Mouse (Mus musculus): ENCODE measurements around the gene Pde4b.

Pde4b gene

GRCm38 (mm10) chr4:102177258-102177657, 89.9 kb downstream of the Pde4b start:
- in situ Hi-C loops (cut with MboI), result no loop called here

- in situ Hi-C loops (cut with MboI), result no loop called here
Observed at GRCm38 (mm10) chr4:102186888-102187287, 99.5 kb downstream of the Pde4b start.

GRCm38 (mm10) chr4:102197707-102198106, 110.4 kb downstream of the Pde4b start:
- in situ Hi-C loops (cut with MboI), result no loop called here

- in situ Hi-C loops (cut with MboI), result no loop called here
Observed at GRCm38 (mm10) chr4:102209773-102210172, 122.4 kb downstream of the Pde4b start.

- in situ Hi-C loops (cut with MboI), result no loop called here
Observed at GRCm38 (mm10) chr4:102226700-102227099, 139.4 kb downstream of the Pde4b start.

GRCm38 (mm10) chr4:102228953-102229586, 141.7 kb downstream of the Pde4b start:
- in situ Hi-C loops (cut with MboI), result no loop called here

GRCm38 (mm10) chr4:102230898-102231297, 143.6 kb downstream of the Pde4b start:
- in situ Hi-C loops (cut with MboI), result no loop called here

- in situ Hi-C loops (cut with MboI), result no loop called here
Observed at GRCm38 (mm10) chr4:102233633-102234032, 146.3 kb downstream of the Pde4b start.

- in situ Hi-C loops (cut with MboI), result no loop called here
Observed at GRCm38 (mm10) chr4:102235151-102235550, 147.8 kb downstream of the Pde4b start.

GRCm38 (mm10) chr4:102239102-102239501, 151.8 kb downstream of the Pde4b start:
- in situ Hi-C loops (cut with MboI), result no loop called here

- in situ Hi-C loops (cut with MboI), result no loop called here
Observed at GRCm38 (mm10) chr4:102239657-102240390, 152.5 kb downstream of the Pde4b start.

GRCm38 (mm10) chr4:102240754-102241427, 153.5 kb downstream of the Pde4b start:
- in situ Hi-C loops (cut with MboI), result no loop called here

GRCm38 (mm10) chr4:102253994-102254393, 166.7 kb downstream of the Pde4b start:
- in situ Hi-C loops (cut with MboI), result no loop called here

GRCm38 (mm10) chr4:102254466-102255294, 167.3 kb downstream of the Pde4b start:
- in situ Hi-C loops (cut with MboI), result no loop called here

- in situ Hi-C loops (cut with MboI), result no loop called here
Observed at GRCm38 (mm10) chr4:102255295-102255670, 167.9 kb downstream of the Pde4b start.

GRCm38 (mm10) chr4:102256170-102256960, 169.0 kb downstream of the Pde4b start:
- in situ Hi-C loops (cut with MboI), result no loop called here

GRCm38 (mm10) chr4:102260216-102260615, 172.9 kb downstream of the Pde4b start:
- in situ Hi-C loops (cut with MboI), result no loop called here

- in situ Hi-C loops (cut with MboI), result no loop called here
Observed at GRCm38 (mm10) chr4:102272313-102272712, 185.0 kb downstream of the Pde4b start.

GRCm38 (mm10) chr4:102272749-102273148, 185.4 kb downstream of the Pde4b start:
- in situ Hi-C loops (cut with MboI), result no loop called here

GRCm38 (mm10) chr4:102275716-102276115, 188.4 kb downstream of the Pde4b start:
- in situ Hi-C loops (cut with MboI), result no loop called here

GRCm38 (mm10) chr4:102278958-102279357, 191.6 kb downstream of the Pde4b start:
- in situ Hi-C loops (cut with MboI), result no loop called here

Measured in mature B cell (primary cell).